Mouse (Mus musculus): Measurements from ENCODE around the gene Inhbc.
A peak's percentile ranks its signal among the peaks of the same experiment; 100 is the strongest.

The Inhbc gene

GRCm38 (mm10) chr10:127369834-127370820 lies at the start of gene Inhbc:
Inhbc (minus strand) TSS chr10:127370431.
- no peak for DNase-seq (ENCODE audit: extremely low spot score)

- DNase-seq (ENCODE audit: extremely low spot score), result no peak
Observed at GRCm38 (mm10) chr10:127414141-127414540, 43.9 kb upstream of the Inhbc start.

GRCm38 (mm10) chr10:127413585-127413984 lies 43.4 kb upstream of the Inhbc start:
- DNase-seq (ENCODE audit: extremely low spot score), result no peak

GRCm38 (mm10) chr10:127412776-127413175 lies 42.5 kb upstream of the Inhbc start:
- DNase-seq (ENCODE audit: extremely low spot score), result no peak

GRCm38 (mm10) chr10:127412101-127412500 lies 41.9 kb upstream of the Inhbc start:
- DNase-seq (ENCODE audit: extremely low spot score), result no peak

- DNase-seq (ENCODE audit: extremely low spot score), result no peak
Observed at GRCm38 (mm10) chr10:127407391-127407790, 37.2 kb upstream of the Inhbc start.

- no peak for DNase-seq (ENCODE audit: extremely low spot score)
Observed at GRCm38 (mm10) chr10:127404701-127405100, 34.5 kb upstream of the Inhbc start.

GRCm38 (mm10) chr10:127391774-127392173 lies 21.5 kb upstream of the Inhbc start:
- DNase-seq (ENCODE audit: extremely low spot score), result no peak

GRCm38 (mm10) chr10:127381743-127382134 lies 11.5 kb upstream of the Inhbc start:
- DNase-seq (ENCODE audit: extremely low spot score), result no peak

- DNase-seq (ENCODE audit: extremely low spot score), result peak; percentile 81
Observed at GRCm38 (mm10) chr10:127380767-127381742, 10.8 kb upstream of the Inhbc start.

- peak; percentile 97 for DNase-seq (ENCODE audit: extremely low spot score)
Observed at GRCm38 (mm10) chr10:127380251-127380691, 10.0 kb upstream of the Inhbc start, which contains the start of gene R3hdm2. R3hdm2 (plus strand) TSS chr10:127380327.

GRCm38 (mm10) chr10:127379654-127380053 lies 9.4 kb upstream of the Inhbc start:
- DNase-seq (ENCODE audit: extremely low spot score), result no peak

GRCm38 (mm10) chr10:127377700-127378099 lies 7.5 kb upstream of the Inhbc start:
- no peak for DNase-seq (ENCODE audit: extremely low spot score)

- no peak for DNase-seq (ENCODE audit: extremely low spot score)
Observed at GRCm38 (mm10) chr10:127371023-127371422, 792 bp upstream of the Inhbc start.

- no peak for DNase-seq (ENCODE audit: extremely low spot score)
Observed at GRCm38 (mm10) chr10:127368273-127368672, 2.0 kb downstream of the Inhbc start.

GRCm38 (mm10) chr10:127367116-127367515 lies 3.1 kb downstream of the Inhbc start:
- DNase-seq (ENCODE audit: extremely low spot score), result no peak

GRCm38 (mm10) chr10:127360714-127361113 lies 9.5 kb downstream of the Inhbc start:
- DNase-seq (ENCODE audit: extremely low spot score), result no peak

GRCm38 (mm10) chr10:127355336-127355735 lies 14.9 kb downstream of the Inhbc start:
- DNase-seq (ENCODE audit: extremely low spot score), result no peak

GRCm38 (mm10) chr10:127353909-127354895 lies 16.0 kb downstream of the Inhbc start, which contains the start of gene Inhbe:
Inhbe (minus strand) TSS chr10:127354411.
- no peak for DNase-seq (ENCODE audit: extremely low spot score)

- no peak for DNase-seq (ENCODE audit: extremely low spot score)
Observed at GRCm38 (mm10) chr10:127352766-127353165, 17.5 kb downstream of the Inhbc start.

GRCm38 (mm10) chr10:127352187-127352586 lies 18.0 kb downstream of the Inhbc start:
- DNase-seq (ENCODE audit: extremely low spot score), result no peak

Measured in embryo, embryonic 9.5 days (tissue).